Mouse (Mus musculus) olfactory bulb, adult 2 months (tissue): Measurements from ENCODE around the gene Upk3b. TPM values are rescaled to one million over a fixed set of nuclear protein-coding genes. Genes with fewer than 3 reads are reported as not detected.
A peak's percentile ranks its signal among the peaks of the same experiment; 100 is the strongest.
"Not testable (repeated sequence)": the region's sequence is repeated elsewhere in the genome, so short reads cannot be mapped to it uniquely, and the experiment has no call there.

Experiments
- H3K27ac ChIP-seq: fragments of 200-500 bp; 2 replicates; pipeline ENCODE4 v1.5.1; 2012; ENCODE audit warnings: low read depth, low read length; ENCODE audit not compliant: insufficient read depth
- H3K4me1 ChIP-seq: fragments of 200-500 bp; 2 replicates; pipeline ENCODE4 v1.6.1; 2012; ENCODE audit warnings: low read length; ENCODE audit not compliant: control insufficient read depth, insufficient read depth
- H3K4me3 ChIP-seq: fragments of 200-500 bp; 2 replicates; pipeline ENCODE4 v1.5.1; 2012; ENCODE audit warnings: mild to moderate bottlenecking, low read depth, low read length, moderate library complexity; ENCODE audit not compliant: insufficient read depth
- CTCF ChIP-seq: fragments of 200-500 bp; IDR thresholded peaks from 2 replicates; pipeline ENCODE4 v1.5.1; 2012; ENCODE audit warnings: low read depth, mild to moderate bottlenecking, low read length, moderate library complexity; ENCODE audit not compliant: insufficient read depth
- POLR2A ChIP-seq: fragments of 200-500 bp; IDR thresholded peaks from 2 replicates; pipeline ENCODE4 v1.6.1; 2012; ENCODE audit warnings: mild to moderate bottlenecking, low read depth, low read length, moderate library complexity; ENCODE audit not compliant: insufficient read depth
- WGBS: fragments of 180-500 bp; shearing (Covaris S2); methylation state at CpG from one replicate; pipeline ENCODE4 v1.1.7; 2018; 5-methylcytosine and 5-hydroxymethylcytosine counted together
- polyA plus RNA-seq: library from polyadenylated mRNA; stranded (reverse); fragments of >200 nt; gene quantifications from 2 replicates; pipeline ENCODE4 v1.2.4, GENCODE M21; 2012; ENCODE audit warnings: low replicate concordance; ENCODE audit not compliant: missing spikeins, insufficient read depth, insufficient read length

The Upk3b gene
- polyA plus RNA-seq, 1 experiment = not detected

DNA sequence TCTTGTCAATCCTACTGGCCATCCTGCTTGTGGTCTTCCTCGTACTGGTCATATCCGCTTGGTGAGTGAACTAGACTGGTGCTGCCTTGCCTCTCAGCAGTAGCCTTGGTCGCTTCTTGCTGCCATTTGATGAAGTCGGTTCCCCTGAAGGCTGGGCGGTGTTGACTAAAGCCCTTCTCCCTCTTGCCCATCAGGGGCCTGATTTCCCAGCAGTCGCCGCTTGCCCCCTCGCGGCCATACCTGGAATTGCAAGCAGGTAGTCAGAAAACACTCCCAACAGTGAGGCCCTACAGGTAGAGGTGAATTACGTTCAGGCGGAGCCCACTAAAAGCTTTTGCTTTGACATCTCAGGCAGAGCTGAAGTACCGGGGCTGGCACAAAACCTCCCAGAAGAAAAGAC, 23.3 kb downstream of the Upk3b start:
- Histone ChIP-seq H3K4me3 (no peak overlapping the region), H3K4me1 (no peaks in the 10 kb centered on the region), H3K27ac (no peak overlapping the region)
- WGBS = 11% methylated on average over 12 of the region's 12 CpGs
- no peak for TF ChIP-seq POLR2A
- TF ChIP-seq CTCF = peak; percentile 87

DNA sequence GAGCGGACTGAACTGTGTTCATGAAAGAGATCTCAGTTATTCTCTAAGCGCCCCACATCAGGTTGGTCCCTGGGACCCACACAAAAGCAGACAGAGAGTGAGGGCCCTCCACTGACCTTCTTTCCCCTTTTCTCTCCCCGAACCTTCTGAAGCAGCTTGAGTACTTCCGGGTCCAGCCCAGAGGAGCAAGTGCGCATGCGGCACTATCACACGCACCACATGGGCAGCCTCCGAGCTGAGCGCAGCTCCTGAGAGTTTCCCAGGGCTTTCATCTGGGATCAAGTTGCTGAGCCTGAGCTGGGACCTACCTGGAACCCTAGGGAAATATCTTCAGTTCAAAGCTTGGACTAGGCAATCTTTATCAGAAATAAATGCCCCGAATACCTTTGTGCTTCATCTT, 25.6 kb downstream of the Upk3b start:
- TF ChIP-seq POLR2A (no peak), CTCF (no peak)
- Histone ChIP-seq H3K27ac (no peak overlapping the region), H3K4me3 (no peak overlapping the region), H3K4me1 (no peaks in the 10 kb centered on the region)
- 90% methylated on average over 10 of the region's 10 CpGs for WGBS

- H3K4me1 ChIP-seq, H3K27ac ChIP-seq, H3K4me3 ChIP-seq: not testable (repeated sequence)
- 79% methylated on average over 11 of the region's 11 CpGs for WGBS
These were observed 28.3 kb downstream of the Upk3b start for GRCm38 (mm10) chr5:136066404-136067148.

GRCm38 (mm10) chr5:136069411-136069810, 31.1 kb downstream of the Upk3b start:
- 80% methylated on average over 2 of the region's 2 CpGs for WGBS
- Histone ChIP-seq H3K4me3 (no peak overlapping the region), H3K4me1 (no peaks in the 10 kb centered on the region), H3K27ac (no peak overlapping the region)
- TF ChIP-seq CTCF = no peak
- no peak for TF ChIP-seq POLR2A

DNA sequence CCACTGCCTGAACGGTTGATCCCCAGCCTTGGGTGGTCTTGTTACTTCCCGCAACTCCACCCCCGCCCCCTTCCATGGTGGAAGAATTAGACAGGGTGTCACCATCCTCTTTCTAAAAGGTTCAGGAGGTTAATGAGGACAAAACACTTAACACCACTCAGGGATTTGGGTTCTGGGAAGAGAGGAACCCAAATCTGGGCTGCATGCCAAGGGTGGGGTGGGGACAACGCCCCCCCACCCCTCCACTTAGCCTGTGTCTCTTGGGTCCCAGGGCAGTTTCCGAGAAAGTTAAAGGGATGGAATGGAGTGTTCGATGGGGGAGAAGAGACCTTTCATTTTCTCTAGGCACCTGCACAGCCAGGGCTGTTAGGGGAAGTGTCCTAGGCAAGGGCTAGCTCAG, 34.8 kb downstream of the Upk3b start:
- peaks cover 7% of the 10 kb centered on the region for H3K4me1 ChIP-seq
- WGBS = 55% methylated on average over 6 of the region's 6 CpGs
- TF ChIP-seq CTCF (no peak), POLR2A (no peak)
- H3K27ac ChIP-seq = no peak overlapping the region
- no peak overlapping the region for H3K4me3 ChIP-seq

- no peak for TF ChIP-seq POLR2A
- no peak for TF ChIP-seq CTCF
- Histone ChIP-seq H3K4me1 (peaks cover 7% of the 10 kb centered on the region), H3K27ac (no peak overlapping the region), H3K4me3 (no peak overlapping the region)
- WGBS = 74% methylated on average over 11 of the region's 11 CpGs
These were observed 35.2 kb downstream of the Upk3b start for GRCm38 (mm10) chr5:136073526-136073925.

GRCm38 (mm10) chr5:136075076-136075475, 36.8 kb downstream of the Upk3b start:
- Histone ChIP-seq H3K4me1 (peaks cover 7% of the 10 kb centered on the region), H3K4me3 (no peak overlapping the region), H3K27ac (no peak overlapping the region)
- WGBS = 95% methylated on average over 5 of the region's 5 CpGs
- TF ChIP-seq POLR2A = no peak
- TF ChIP-seq CTCF = no peak

GRCm38 (mm10) chr5:136076284-136076683, 38.0 kb downstream of the Upk3b start:
- TF ChIP-seq POLR2A (no peak), CTCF (no peak)

GRCm38 (mm10) chr5:136077001-136077550, 38.8 kb downstream of the Upk3b start:
- H3K27ac ChIP-seq = peak overlapping the region; percentile 55; the same call in 1 of the 2 replicates
- TF ChIP-seq POLR2A (no peak), CTCF (no peak)
- 53% methylated on average over 9 of the region's 9 CpGs for WGBS
- no peak overlapping the region for H3K4me3 ChIP-seq
- peaks cover 7% of the 10 kb centered on the region for H3K4me1 ChIP-seq

More at GRCm38 (mm10) chr5:136076284-136076683, 38.0 kb downstream of the Upk3b start:
- Histone ChIP-seq H3K4me1 (peaks cover 7% of the 10 kb centered on the region), H3K4me3 (no peak overlapping the region), H3K27ac (no peak overlapping the region)
- 35% methylated on average over 7 of the region's 7 CpGs for WGBS
